Mouse (Mus musculus) gastrocnemius, postnatal 25 days (tissue): ENCODE data around the gene Notch3. TPM values are rescaled to one million over a fixed set of nuclear protein-coding genes. Genes with fewer than 3 reads are reported as not detected.
"Not testable (repeated sequence)": the region's sequence is repeated elsewhere in the genome, so short reads cannot be mapped to it uniquely, and the experiment has no call there.

ENCODE experiments used
- DNase-seq: peaks from one replicate; pipeline ENCODE4 v3.0.0; 2022
- total RNA-seq, 2 experiments: library from RNA; stranded (reverse); gene quantifications; 1 replicate in 1 of 2; 2 replicates in 1 of 2; pipeline ENCODE4 v1.2.3; 2021

Notch3 gene
- total RNA-seq, 2 experiments from 2014 or later: 12.6 to 13.4 TPM

DNA sequence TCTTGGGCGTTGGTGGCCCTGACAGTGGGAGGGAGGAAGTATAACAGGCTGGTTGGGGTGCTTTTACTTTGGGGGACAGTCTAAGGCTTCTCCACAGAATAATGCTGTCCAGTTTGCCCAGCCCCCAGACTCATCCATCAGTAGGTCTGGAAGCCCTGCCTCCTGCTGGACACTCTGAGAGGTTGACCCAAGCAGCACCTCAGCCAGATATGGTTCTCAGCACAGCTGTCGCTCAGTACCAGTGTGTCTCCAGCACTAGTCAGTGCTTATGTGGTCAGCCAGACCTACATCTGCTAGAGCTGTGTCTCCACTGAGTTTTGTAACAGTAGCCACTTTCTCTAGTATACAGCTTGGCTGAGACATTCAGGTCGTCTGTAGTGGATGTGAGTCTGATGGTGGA, 48.2 kb downstream of the Notch3 start:
- no peak for DNase-seq

DNA sequence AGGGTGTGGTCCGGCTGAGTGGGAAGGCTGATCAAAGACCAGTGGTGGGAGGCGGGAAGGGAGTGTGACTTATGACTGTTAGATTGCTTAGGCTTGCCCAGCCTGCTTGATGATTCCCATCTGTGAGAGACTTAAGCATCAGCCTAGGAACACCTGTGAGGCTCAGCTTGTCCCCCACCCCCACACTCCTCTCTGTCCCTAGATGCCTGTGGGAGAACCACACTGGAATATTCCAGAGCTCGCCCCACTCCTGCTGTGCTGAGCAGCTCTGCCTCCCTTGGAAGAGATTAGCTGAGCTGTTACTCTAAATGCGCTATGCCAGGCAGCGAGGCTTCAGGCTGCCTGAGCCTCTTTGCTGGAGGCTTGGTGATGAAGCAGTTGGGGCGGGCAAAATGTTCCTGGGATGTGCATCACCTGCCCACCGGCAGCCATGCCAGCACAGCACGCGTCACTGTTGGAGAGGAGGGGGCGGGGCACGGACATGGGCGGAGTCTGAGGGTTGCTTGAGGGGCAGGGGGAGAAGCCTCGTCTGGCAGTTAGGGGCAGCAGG, 48.7 kb downstream of the Notch3 start:
- DNase-seq: peak; percentile 38

DNA sequence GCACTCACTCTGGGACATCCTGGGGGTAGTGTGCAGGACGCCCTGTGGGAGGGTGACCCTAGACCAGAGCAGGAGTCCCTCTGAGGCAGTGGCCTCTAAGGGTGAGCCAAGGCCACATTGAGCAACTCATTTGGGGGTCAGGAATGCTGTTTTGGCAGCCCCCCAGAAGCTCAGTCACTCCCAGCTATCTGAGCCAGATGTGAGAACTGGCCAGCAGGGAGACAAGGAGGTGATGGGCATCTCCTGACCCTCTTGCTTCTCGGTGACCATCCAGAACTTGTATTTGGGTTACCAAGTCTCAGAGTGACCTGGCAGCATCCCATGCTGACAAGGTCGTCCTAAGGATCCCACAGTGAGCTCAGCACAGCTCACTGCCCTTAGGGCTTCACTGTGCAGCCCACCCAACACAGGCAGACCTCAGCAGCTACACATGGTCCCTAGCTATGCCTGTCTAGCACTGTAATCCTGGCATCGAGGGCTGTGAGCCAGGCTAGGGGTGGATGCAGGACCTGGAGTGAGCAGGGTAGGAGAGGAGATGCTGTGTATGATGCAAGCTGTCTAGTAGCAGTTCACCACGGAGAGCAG, 49.3 kb downstream of the Notch3 start:
- DNase-seq: peak; percentile 64

DNA sequence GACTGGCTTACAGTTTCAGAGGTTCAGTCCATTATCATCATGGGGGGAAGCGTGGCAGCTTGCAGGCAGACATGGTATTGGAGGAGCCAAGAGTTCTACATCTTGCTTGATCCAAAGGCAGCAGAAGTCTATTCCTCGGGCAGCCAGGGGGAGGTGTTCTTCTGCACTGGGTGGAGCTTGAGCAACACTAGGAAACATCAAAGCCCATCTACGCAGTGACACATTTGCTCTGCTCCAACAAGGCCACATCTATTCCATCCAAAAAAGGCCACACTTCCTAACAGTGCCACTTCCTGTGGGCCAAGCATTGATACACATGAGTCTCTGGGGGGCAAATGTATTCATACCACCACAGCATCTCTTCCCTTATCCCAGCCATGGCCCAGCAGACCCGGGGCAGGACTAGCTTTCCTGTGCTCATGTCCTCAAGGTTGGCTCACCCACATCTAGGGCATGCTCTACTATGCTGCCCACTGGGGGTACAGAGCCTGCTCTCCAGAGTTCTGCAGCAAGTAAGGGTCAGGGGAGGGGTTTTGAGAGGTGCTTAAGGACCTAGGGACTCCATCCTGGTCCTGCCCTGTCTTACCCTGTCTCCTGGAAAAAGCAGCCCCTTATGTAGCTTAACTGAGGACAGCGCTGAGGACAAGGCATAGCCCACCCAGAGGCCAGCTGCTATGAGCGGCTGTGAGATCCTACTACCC, 49.9 kb downstream of the Notch3 start:
- no peak for DNase-seq

DNA sequence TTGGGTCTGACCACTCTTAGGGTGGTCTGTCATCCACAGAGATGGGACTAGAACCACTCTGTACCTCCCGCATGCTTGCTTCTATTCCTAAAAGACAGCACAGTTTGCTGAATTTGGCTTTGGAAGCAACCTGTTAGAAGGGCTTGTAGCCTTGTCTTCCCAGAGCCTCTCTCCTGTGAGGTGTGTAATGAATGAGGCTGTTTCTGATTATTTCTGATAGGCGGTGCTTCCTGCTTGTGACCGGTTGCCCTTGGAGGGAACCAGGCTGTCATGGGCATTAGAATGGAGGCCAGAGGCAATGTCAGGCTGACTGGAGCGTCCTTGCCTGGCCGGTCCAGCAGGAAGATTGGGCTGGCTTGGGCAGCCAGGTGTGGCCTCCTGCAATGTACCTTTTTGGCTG, 52.2 kb downstream of the Notch3 start:
- DNase-seq: not testable (repeated sequence)

DNA sequence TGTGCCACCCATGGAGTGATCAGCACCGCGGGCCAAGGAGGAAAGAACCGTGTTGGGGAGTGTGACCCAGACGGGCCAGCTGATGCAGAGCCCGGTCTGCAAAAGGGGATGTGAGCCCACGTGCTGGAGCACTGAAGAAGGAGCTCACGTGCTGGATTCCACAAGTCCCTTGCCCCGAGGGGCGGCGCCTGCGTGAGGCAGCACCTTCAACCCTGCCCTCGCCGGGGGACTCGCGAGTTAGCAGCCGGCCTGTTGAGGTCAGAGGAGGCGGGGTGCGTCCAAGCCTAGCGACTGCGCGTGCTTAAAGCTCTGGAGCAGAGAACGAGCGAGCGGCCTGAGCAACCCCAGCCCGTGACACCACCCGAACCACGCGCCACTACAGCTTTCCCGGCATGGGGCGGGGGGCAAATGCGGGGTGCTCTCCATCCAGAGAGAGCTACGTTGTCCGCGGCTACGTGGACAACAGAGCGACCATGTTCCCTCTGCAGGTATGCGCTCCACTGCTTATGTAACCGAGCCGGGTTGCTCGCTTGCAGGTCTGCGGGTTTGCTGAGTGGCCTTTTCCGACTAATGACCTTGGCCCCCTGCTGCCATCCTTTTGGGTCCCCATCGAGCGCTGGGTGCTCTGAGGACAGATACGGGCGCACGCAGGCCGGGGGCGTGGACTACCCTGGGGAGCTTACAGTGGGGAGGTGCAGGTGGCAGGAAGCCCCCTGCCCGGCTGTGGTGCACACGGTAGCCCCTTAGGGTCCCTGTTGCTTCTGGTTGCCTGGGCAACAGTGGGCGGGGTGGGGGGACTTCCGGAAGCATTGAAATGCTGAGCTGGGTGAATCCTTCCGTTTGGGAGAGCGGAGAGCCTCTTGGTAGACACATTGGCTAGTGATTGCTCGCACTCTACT, 52.9 kb downstream of the Notch3 start:
- peak; percentile 74 for DNase-seq

DNA sequence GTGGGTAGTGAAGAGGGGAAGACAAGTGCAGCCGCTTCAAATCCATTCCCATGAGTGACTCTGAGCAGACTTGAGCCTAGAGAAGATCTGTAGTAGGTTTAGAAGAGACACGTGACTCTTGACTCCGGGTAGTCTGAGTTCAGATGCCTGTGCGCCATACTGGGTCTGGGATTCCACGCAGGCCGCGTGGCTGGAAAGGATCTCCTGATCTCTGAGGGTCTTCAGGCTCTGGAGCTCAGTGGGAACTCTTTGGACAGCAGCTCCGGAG, 53.5 kb downstream of the Notch3 start:
- no peak for DNase-seq

DNA sequence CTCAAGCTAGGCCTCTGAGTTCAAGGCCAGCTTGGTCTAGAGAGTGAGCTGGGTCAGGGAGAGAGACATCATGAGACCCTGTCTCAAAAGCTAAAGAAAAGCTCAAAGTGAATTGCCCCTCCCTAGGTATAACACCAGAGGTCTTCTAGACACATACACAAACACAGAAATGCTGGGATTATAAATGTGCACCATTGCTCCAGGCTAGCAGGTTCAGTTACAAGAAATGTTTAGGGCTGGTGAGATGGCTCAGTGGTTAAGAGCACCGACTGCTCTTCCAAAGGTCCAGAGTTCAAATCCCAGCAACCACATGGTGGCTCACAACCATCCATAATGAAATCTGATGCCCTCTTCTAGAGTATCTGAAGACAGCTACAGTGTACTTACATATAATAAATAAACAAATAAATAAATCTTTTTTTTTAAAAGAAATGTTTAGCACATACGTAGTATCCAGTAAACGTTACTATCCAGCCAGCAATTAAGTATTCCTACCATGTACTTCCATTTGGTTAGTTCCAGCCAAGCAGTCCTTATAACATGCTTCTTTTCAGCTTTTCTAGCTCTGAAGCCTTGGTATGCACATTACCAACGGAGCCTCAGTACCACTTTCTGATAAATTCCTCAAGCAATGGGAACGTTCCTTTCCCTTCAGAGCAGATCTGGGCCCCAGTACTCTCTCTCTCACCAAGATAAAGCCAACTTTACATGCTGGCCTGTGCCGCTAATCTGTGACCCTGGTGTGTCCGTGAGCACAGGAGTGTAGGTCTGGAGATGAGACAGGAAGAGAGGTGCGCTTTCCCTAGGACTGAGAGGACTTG, 54.0 kb downstream of the Notch3 start:
- no peak for DNase-seq

DNA sequence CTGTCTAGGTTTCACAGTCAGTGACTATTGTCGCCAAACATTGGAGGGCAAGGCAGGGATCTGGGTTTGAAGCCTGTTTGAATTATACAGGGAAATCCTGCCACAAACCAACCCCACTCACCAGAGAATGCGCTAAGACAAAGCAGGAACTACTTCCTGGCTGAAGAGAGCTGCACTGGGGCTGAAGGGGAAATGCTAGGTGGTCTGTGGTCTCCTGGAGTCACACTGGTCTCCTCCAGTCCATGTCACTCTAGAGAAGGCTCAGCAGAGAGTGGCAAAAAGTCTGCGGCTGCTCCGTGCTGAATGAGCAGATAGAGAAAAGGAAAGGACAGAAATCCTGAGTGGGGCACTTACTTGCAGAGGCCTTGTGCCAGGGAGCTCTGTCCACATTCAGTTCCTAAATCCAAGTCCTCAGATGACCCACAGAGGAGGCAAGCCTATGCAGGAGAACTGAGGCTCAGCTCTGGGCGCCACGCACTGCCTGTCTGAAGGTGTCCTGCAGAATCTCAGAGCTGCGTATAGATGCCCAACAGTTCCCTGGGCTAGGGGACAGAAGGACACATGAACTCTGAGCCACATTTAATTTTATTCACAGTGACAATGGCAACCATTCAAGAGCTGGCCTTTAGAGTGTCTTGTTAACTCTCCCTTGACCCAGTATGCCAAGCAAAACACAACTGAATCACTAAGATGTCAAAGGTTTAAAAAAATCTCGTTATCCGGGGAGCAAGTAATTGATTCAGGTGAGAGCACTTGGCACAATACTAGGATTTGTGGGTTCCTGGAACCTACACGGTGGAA, 55.5 kb downstream of the Notch3 start:
- no peak for DNase-seq

DNA sequence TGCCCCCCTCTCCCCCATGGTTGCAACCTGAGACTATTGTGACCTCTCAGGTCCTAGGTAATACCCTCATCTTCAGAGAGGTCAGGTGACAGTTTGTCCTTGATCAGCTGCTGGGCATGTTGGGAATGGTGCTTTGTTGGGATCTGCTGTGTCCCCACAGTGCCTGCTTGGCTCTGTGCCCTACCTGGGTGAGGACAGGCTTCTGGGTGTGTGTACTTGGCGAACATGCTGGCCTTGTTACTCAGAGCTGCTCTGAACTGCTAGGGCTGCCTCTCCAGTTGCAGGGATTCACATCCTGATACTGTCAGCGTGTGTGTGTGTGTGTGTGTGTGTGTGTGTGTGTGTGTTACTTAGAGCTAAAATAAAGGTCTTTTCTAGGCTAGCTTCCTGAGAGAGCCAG, 56.2 kb downstream of the Notch3 start:
- no peak for DNase-seq

DNA sequence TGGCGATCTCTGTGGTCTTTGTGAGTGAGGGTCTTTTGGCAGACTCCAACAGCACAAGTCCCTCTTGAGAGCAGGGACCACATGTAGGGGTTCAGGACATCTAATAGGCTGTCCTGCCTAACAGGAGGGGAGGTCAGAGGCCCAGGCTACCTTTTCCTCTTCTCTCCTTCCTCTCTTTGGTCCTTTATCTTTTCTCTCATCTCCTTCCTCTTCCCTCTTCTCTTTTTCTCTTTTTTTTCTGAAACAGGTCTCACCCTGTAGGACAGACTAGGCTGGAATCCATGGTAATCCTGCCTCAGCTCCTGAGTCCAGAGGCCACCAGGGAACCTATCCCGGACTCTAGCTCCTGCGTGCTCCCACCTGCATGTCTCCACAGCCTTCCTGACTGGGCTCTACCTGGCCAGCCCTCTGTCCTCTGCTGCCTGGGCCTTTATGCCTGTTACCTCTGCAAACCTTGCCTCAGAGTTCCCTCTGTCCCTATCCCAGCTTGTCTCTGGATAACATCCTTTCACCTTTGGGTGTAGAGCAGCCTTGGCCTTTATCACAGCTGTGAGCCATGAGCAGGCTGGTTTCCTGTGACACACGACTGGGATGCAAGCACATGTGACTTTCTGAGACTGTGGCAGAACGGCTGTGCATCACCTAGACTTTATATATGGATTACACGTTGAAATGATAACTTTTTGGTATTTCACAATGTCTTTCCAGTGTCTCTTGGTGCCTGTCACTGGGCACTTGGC, 57.3 kb downstream of the Notch3 start:
- DNase-seq: no peak

DNA sequence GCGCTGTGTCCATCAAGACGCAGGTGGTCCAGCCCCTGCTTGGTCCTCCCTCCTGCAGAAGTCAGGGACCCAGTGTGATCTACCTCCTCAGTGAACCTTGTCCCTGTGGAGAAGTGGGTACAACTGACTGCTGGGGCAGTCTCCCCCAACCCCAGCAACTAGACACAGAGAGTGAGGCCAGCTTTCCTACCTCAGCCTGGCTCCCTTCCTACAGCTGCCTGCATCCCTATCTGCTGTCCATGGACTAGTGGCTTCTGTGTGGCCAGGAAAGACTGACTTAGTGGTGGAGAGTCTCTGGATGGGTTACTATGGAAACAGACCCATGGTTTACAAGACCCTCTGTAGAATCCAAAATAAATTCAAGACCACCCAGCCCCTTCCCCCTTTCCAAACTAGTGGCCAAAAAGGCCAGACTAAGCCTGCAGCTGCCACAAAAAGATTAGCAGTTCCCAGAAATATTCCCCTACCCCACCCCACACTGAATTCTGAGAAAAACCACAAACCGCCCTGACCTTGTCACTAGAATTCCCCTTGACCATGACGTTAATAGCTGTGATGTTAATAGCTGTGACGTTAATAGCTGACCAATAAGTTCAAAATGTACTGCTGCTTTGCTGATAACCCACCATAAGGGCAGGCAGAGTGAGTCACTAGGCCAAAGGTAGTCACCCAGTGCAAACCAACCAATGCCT, 58.2 kb downstream of the Notch3 start:
- DNase-seq: not testable (repeated sequence)

DNA sequence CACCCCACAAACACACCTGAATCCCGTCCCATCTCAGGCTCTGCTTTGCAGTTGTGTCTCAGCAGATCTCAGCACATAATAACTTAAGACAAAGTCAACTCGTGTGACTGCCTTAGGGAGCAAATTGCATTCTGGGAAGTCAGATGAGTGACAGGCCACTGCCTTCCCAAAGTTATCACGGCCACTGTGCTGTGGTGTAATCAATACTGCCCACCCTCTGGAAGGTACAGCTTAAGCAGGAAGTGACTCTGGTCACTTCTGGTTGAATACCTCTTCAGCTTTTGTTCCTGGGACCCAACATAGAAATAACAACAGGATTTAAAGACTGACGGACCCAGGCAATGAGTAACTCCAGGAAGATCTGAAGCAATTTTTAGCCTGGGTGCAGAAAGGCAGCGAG, 58.8 kb downstream of the Notch3 start:
- no peak for DNase-seq

DNA sequence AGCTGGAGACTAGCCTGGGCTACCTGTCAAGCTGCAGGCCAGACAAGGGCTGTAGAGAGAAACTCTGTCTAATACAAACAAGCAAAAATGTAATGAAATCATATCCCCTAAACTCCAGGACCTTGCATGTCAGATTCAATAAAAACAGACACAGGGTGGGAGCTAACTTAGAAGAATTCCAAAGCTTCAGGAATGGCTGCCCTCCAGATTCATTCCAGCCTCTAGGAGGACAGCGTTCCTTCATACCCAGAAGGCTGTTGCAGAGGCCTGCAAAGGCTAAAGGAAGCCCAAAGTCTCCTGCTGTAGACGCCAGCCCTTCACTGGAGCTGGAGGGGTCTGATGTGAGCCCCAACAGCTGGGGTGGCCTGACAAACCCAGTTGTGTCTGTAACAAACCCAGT, 60.3 kb downstream of the Notch3 start:
- DNase-seq: no peak

DNA sequence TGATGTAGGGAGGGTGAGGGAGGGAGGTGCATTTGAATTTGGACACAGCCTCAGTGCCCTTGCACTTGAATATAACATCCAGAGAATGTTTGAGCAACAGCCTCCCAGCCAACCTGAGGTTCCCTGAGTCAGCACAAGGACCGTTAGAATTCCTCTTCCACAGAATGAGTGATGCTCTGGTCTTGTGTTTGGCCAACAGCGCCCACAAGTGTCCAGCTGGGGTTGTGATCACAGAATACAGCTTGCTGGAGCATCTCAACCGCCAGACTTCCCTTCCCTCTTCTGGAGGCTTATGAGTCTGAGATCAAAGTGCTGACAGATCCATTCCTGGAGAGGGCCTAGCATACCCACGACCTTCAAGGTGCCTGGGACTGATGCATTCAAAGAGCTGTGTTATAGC, 63.6 kb downstream of the Notch3 start:
- DNase-seq: no peak

DNA sequence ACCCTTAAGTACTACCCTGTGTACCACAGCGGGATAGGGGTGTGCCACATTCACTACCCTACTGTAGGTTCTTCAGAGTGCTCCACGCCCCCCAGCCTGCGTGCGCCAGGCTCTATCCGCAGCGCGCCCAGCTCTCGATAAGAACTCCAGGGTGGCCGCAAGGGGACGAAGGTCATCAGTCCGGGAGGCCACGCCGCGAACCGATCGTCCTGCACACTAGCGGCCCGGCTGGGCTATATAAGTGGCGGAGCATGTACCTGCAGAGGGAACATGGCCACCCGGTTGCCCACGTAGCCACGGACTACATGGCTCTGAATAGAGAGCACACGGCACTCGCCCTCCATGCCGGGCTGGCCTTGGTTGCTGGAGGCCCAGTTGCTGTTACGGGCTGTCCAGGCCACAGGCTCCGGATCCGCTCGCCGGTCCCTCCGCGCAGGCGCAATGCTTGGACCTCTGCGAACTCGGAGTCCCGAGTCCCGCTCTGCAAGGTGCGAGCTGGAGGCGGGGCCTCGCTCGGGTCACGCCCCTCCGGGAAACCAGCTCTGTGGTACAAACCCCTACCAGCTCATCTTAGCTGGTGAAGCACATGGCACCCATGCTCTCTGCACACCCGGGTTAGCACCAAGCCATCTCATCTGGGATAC, 66.6 kb downstream of the Notch3 start:
- DNase-seq: peak; percentile 56

DNA sequence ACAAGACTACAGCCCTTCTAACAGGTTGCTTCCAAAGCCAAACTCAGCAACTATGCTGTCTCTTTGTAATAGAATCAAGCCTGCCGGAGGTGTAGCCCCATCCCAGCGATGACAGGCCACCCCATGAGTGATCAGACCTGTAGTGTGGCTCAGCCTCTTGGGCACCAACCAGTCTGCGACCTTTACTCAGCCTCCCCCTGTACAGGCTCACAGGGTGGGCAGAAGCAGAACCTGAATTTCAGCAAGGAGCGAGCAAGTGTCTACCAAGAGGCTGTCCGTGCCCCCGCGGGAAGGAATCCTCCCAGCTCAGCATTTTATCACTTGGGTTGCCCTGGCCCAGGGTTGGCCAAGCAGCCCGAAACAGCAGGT, 67.1 kb downstream of the Notch3 start:
- no peak for DNase-seq

DNA sequence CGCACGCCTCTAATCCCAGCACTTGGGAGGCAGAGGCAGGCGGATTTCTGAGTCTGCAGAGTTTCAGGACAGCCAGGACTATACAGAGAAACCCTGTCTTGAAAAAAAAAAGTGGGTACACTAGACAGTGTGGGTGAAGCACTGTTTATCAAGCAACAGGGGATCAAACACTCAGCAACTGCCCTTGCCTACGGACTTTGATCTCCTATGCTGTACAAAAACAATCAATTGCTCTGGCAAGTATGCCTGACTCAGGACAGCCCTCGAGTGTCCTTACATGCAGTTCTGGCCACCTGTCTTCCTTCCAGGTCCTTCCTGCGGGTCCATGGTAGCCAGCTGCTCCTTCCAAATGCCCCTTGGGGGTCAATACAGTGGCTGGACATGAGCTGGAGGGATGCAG, 67.7 kb downstream of the Notch3 start:
- not testable (repeated sequence) for DNase-seq

DNA sequence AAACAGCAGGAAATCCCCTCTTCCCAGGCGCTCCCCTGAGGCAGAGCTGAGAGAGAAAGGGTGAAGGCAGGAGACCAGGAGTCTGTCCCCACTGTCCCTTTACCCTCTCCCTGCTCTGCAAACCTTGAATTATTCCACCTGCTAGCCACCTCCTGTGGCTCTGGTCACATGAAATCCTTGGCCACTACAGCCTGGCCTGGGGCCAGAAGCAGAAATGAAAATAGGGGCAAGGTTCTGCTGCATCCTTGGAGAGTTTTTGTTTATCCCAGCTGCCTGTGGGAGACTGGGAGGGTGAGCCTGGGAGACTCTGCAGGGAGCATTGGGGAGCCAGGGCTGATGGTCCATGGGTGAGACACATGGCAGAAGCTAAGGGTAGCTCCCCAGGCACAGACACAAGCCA, 69.0 kb downstream of the Notch3 start:
- no peak for DNase-seq

DNA sequence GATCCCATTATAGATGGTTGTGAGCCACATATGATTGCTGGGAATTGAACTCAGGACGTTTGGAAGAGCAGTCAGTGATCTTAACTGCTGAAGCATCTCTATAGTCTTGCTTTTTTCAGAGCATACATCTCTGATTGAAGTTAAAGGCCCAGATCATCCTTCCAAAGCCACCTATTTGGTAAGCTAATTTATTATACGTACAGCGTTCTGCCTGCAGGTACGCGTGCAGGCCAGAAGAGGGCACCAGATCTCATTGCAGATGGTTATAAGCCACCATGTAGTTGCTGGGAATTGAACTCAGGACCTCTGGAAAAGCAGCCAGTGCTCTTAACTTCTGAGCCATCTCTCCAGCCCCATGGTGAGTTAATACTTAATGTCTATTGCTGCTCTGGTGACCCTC, 73.8 kb downstream of the Notch3 start:
- DNase-seq: no peak
